Mouse (Mus musculus) stomach, postnatal 0 days (tissue): ENCODE data around the gene Mcl1.

Experiments
- CTCF ChIP-seq: IDR thresholded peaks from 2 replicates; pipeline ENCODE4 v1.5.1; 2016; ENCODE audit warnings: antibody characterized with exemption, low read depth, mild to moderate bottlenecking, moderate library complexity
- EP300 ChIP-seq: optimal IDR thresholded peaks from 2 replicates; pipeline ENCODE3; 2016; ENCODE audit warnings: antibody characterized with exemption

DNA sequence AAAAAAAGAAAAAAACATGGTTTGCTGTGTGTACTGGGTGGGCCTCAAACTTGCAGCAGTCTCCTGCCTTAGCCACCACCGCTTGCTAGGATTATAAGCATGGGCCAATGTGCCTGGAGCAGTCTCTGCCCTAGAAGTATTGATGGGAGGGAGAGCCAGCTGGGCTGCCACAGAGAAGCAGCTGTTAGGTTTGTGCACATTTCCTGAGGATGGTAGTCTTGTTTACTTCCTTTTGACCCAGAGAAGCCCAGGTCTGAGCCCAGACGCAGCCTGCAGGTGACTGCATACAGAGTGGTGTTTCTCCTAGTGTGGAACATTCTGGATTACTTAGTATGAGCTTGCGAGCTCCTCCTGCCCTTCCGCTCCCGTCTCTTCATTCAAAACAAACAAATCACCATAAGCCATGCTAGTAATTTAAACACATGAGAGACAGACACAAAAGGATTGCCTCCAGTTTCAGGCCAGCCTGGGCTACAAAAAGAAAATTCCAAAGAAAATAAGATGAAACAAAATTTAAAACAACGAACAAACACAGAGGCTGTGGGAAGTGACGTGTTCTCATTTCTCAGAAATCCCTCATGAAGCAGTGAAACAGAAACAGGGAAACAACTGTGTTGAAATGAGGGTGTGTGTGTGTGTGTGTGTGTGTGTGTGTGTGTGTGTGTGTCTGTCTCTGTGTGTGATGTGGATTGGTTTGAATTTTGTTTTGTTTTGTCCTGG lies 10.2 kb downstream of the Mcl1 start:
- TF ChIP-seq EP300 (no peak), CTCF (no peak)
